Mouse (Mus musculus) small intestine, adult 2 months (tissue): ENCODE results near the gene Gid8.

Source experiments
- CTCF ChIP-seq: fragments of 200-500 bp; IDR thresholded peaks from 2 replicates; pipeline ENCODE4 v1.5.1; 2012; ENCODE audit warnings: low read depth, mild to moderate bottlenecking, control low read depth, inconsistent platforms, low read length, moderate library complexity, mixed read lengths; ENCODE audit not compliant: insufficient replicate concordance, insufficient read length; ENCODE audit errors: extremely low read depth
- POLR2A ChIP-seq: fragments of 200-500 bp; IDR thresholded peaks from 2 replicates; pipeline ENCODE4 v1.6.1; 2012; ENCODE audit warnings: low read depth, mild to moderate bottlenecking, control low read depth, inconsistent platforms, low read length, moderate library complexity

DNA sequence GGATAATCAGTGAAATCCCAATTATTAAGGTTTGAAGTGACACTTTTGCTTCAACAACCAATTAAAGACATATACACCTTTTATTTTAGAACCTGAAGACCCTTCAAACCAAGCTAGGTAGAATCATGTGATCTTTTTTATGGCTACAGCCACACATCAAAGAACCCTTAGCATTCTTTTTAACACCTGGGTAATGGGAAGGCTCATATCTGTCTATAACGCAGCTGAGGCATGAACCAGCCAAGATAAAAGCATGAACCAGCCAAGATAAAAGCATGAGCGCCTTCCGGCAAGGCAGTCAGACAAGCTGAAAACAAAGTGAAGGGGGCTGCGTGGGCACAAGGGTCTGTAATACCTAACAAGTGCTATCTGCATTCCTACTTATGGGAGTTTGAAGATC is 25.9 kb upstream of the Gid8 start:
- TF ChIP-seq POLR2A (no peak), CTCF (no peak)
